Mouse (Mus musculus) spleen, adult 12 weeks (tissue): ENCODE measurements around the gene Gm17018.

Experiments used
- DNase-seq: peaks from one replicate; pipeline ENCODE4 v3.0.0; 2022; ENCODE audit warnings: low spot score

The Gm17018 gene

GRCm38 (mm10) chr19:45623710-45624109 is 63.3 kb downstream of the Gm17018 start:
- no peak for DNase-seq

DNA sequence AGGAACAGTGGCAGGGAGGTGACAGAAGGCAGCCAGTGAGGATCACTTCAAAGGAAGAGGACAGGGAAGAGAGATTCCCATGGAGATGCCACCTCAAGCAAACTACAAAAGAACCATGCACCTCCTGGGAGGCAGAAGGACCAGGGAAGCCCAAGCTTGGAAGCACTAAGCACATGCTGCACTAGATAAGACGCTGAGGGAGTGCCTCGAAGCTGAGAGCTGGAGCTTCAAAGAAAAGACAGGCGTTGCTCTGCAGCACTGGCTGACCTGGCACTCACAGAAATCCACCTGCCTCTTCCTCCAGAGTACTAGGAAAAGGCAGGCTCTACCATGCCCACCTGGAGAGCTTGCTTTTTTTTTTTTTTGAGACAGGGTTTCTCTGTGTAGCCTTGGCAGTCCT is 66.6 kb downstream of the Gm17018 start:
- no peak for DNase-seq

GRCm38 (mm10) chr19:45628649-45629048 is 68.2 kb downstream of the Gm17018 start:
- no peak for DNase-seq

GRCm38 (mm10) chr19:45629219-45629618 is 68.8 kb downstream of the Gm17018 start:
- DNase-seq: no peak
